Mouse (Mus musculus) liver, embryonic 13.5 days (tissue): ENCODE measurements around the gene Mtf2. TPM values are rescaled to one million over a fixed set of nuclear protein-coding genes. Genes with fewer than 3 reads are reported as not detected.

ENCODE experiments used
- polyA plus RNA-seq: library from polyadenylated mRNA; unstranded; fragments of >200 nt; fragmentation: Nextera tagmentation; extraction: Ambion mirVana; gene quantifications from 2 replicates; pipeline ENCODE4 v1.2.1, GENCODE M21; 2015

The Mtf2 gene
- polyA plus RNA-seq, 1 experiment from 2014 or later = 46.4 TPM

Other genes with a start within 250 kb of the Mtf2 start
- gene Ube2d2b, start 235.6 kb upstream of the Mtf2 start, polyA plus RNA-seq = 0.09 and 0.10 TPM in 2 replicates
- 51.3 and 55.5 TPM in 2 replicates for gene Evi5, start 190.6 kb upstream of the Mtf2 start, polyA plus RNA-seq
- 48.8 and 51.9 TPM in 2 replicates for gene Rpl5, start 165.2 kb upstream of the Mtf2 start, polyA plus RNA-seq
- gene Fam69a, start 78.6 kb upstream of the Mtf2 start, polyA plus RNA-seq = 11.3 and 11.6 TPM in 2 replicates
- gene Tmed5, start 66.9 kb downstream of the Mtf2 start, polyA plus RNA-seq = 27.2 and 31.4 TPM in 2 replicates
- gene Ccdc18, start 67.2 kb downstream of the Mtf2 start, polyA plus RNA-seq = 5.4 and 8.3 TPM in 2 replicates
- 30.2 and 39.9 TPM in 2 replicates for gene Dr1, start 203.2 kb downstream of the Mtf2 start, polyA plus RNA-seq
- gene Pigg, start 246.9 kb downstream of the Mtf2 start, polyA plus RNA-seq = 3.5 and 4.6 TPM in 2 replicates